Mouse (Mus musculus): Measurements from ENCODE around the gene Lbr. TPM values are rescaled to one million over a fixed set of nuclear protein-coding genes. Genes with fewer than 3 reads are reported as not detected.

Lbr gene
- polyA plus RNA-seq, 1 experiment from 2014 or later = 30.5 TPM

DNA sequence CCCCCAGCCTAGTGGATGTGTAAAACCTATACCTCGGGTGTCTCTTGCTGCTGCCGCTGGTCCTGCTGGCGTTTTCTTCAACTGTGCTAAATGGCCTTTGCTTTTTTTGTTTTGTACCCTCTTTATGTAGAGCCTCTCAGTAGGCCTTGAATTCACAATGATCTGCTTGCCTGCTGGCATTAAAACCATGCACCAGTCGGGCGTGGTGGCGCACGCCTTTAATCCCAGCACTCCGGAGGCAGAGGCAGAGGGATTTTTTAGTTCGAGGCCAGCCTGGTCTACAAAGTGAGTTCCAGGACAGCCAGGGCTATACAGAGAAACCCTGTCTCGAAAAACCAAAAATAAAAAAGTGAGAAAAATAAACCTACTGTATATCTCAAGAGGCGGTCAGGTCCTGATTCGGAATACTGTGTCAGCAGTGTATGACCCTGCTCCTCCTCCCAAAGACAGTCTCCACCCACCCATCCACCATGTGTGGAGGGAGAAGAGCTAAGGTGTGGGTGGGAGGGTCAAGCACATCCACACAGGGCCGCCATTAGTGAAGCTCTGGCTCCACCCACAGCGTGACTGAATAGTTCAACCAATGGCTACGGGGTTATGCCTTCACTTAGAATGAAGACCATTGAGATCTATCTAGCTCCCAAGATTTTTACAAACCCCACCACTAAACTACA lies 2.2 kb upstream of the Lbr start:
- Histone ChIP-seq H3K27me3 (ENCODE audit: control insufficient read depth, insufficient read depth, low read length) (no peaks in the 10 kb centered on the region), H3K9me3 (ENCODE audit: control insufficient read depth, low read length) (no peaks in the 10 kb centered on the region), H3K9ac (no peak overlapping the region), H3K27ac (no peak overlapping the region), H3K4me3 (replicated peaks; ENCODE audit: low read length) (no peak overlapping the region), H3K4me2 (replicated peaks) (no peak overlapping the region), H3K4me1 (replicated peaks; ENCODE audit: control insufficient read depth, insufficient read depth, low read length) (peaks cover 19% of the 10 kb centered on the region), H3K36me3 (replicated peaks; ENCODE audit: control insufficient read depth, insufficient read depth) (no peaks in the 10 kb centered on the region)
- 70% methylated on average over 15 of the region's 15 CpGs for WGBS
- no peak for ATAC-seq (ENCODE audit: low FRiP score)
- DNase-seq (ENCODE audit: low spot score) = no peak

DNA sequence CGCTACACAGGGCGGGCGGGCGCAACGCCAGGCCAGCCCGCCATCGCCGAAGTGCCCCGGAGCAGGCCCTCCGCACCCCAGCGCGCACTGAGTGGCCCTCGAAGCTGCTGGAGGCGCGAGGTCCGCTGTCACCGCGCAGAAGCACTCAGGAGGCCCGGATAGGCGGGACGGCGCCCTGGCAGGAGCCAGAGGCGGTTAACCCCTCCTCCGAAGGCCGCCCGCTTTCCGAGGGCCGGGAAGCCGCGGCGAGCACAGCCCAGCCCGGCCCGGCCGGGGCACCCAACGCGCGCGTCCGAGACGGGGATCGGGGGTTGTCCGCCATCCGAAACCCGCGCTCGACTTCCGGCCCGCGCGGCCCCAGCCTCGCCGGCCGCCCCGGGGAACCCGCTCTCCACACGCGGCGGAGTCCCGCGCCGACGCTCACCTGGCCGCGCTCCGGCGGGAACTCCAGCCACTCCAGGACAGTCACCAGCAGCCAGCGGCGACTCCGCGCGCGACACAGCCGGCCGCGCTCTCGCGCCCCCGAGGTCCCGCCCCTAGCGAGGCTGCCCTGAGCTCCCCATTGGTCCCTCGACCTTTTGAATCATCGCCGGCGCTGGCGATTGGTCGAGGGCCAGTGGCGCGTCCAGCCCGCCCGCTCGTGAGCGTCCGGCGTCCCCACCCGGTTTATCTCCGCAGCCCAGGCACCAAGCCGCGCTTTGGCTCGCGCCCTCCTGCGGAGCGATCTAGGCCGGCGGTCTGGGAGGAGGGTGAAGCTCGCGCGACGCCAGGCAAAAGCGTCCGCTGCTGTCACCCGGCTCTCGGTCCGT lies 778 bp downstream of the Lbr start:
- ATAC-seq (ENCODE audit: low FRiP score) (peak; percentile 99), DNase-seq (ENCODE audit: low spot score) (peak; percentile 92)
- under 1% methylated on average over 101 of the region's 113 CpGs for WGBS
- peak overlapping the region; percentile 92 for H3K27ac ChIP-seq
- H3K4me3 ChIP-seq (replicated peaks; ENCODE audit: low read length) = peak overlapping the region; percentile 87
- no peaks in the 10 kb centered on the region for H3K9me3 ChIP-seq (ENCODE audit: control insufficient read depth, low read length)
- peak overlapping the region; percentile 80 for H3K4me2 ChIP-seq (replicated peaks)
- H3K9ac ChIP-seq = peak overlapping the region; percentile 83
- H3K27me3 ChIP-seq (ENCODE audit: control insufficient read depth, insufficient read depth, low read length) = no peaks in the 10 kb centered on the region
- no peaks in the 10 kb centered on the region for H3K36me3 ChIP-seq (replicated peaks; ENCODE audit: control insufficient read depth, insufficient read depth)
- H3K4me1 ChIP-seq (replicated peaks; ENCODE audit: control insufficient read depth, insufficient read depth, low read length) = peaks cover 28% of the 10 kb centered on the region

DNA sequence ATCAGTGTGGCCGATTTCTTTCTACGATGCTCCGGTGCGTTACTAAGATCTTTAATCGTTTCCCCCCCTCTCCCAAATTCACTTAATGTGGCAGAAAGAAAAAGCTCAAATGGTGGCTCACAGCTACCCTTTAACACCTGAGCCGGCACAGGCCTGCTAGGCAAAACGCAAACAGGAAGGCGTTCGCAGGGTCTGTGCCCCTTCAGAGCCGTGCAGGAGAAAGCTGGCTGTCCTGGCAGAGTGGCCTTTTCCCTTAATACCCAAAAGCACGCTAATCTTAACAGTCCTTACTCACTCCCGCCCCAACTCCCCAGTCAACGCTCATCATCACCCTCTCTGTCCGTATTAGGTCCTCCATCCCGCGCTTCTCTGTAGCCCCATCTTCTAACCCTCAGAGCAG lies 1.4 kb downstream of the Lbr start:
- Histone ChIP-seq H3K27ac (peak overlapping the region; percentile 92), H3K36me3 (replicated peaks; ENCODE audit: control insufficient read depth, insufficient read depth) (peaks cover under 1% of the 10 kb centered on the region; the same call in 1 of the 2 replicates), H3K27me3 (ENCODE audit: control insufficient read depth, insufficient read depth, low read length) (no peaks in the 10 kb centered on the region), H3K4me2 (replicated peaks) (peak overlapping the region; percentile 80), H3K9me3 (ENCODE audit: control insufficient read depth, low read length) (no peaks in the 10 kb centered on the region), H3K4me1 (replicated peaks; ENCODE audit: control insufficient read depth, insufficient read depth, low read length) (peaks cover 28% of the 10 kb centered on the region), H3K4me3 (replicated peaks; ENCODE audit: low read length) (peak overlapping the region; percentile 87), H3K9ac (peak overlapping the region; percentile 83)
- DNase-seq (ENCODE audit: low spot score) (no peak), ATAC-seq (ENCODE audit: low FRiP score) (0 out of 2 replicates have a peak, but pooled peaks have one; percentile 1)
- WGBS = under 1% methylated on average over 16 of the region's 16 CpGs

DNA sequence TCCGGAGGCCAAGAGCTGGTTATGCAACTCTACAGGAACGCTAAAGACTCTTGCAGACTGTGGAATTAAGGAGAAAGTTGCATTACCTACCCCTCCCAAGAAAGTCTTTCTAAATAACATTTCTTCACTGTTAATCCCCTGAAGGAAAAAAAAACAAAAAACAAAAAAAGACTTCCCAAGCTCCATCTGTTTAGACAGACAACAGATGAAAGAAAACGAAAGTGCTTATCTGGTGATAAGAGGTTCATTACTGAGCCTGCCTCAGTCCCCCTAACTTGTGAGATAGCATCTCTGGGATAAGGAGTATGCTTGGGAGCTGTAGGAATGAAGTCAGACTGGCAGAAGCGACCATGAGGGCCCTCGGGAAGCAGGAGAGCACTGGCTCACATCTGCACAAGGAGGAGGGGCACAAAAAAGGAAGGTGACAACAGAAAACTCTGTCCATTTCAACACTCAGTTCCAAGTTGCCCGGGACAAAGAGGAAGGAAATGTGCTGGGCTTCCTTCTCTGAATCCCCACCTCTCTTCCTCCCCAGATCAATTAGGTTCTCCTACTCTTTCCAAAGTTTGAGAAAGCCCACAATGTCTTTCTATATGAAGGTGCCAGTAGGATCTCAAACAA lies 3.0 kb downstream of the Lbr start:
- H3K4me1 ChIP-seq (replicated peaks; ENCODE audit: control insufficient read depth, insufficient read depth, low read length) = peaks cover 28% of the 10 kb centered on the region
- ATAC-seq (ENCODE audit: low FRiP score) = no peak
- peak overlapping the region; percentile 4; the same call in 1 of the 2 replicates for H3K4me3 ChIP-seq (replicated peaks; ENCODE audit: low read length)
- peaks cover 16% of the 10 kb centered on the region for H3K36me3 ChIP-seq (replicated peaks; ENCODE audit: control insufficient read depth, insufficient read depth)
- 22% methylated on average over 6 of the region's 6 CpGs for WGBS
- no peak overlapping the region for H3K27ac ChIP-seq
- H3K4me2 ChIP-seq (replicated peaks) = peak overlapping the region; percentile 80
- no peak for DNase-seq (ENCODE audit: low spot score)
- no peaks in the 10 kb centered on the region for H3K27me3 ChIP-seq (ENCODE audit: control insufficient read depth, insufficient read depth, low read length)
- no peaks in the 10 kb centered on the region for H3K9me3 ChIP-seq (ENCODE audit: control insufficient read depth, low read length)
- H3K9ac ChIP-seq = peak overlapping the region; percentile 83

DNA sequence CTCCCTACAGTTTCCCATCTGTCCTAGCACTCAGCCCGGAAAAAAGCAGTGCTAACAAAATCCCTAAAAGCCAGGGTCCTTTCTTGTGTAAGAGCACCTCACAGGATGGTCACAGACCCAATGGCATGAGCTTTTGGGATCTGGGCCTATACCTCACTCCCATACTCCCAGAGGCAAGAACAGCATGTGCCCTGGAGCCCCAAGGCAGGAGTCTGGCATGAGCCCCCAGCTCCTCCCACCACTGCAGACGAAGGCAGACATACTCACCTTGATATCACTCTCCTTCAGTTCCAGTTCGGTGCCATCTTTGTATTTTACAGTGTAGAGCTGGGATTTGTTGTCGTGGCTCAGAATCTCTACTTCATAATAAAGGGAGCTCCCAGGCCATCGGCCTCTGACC lies 4.7 kb downstream of the Lbr start:
- Histone ChIP-seq H3K9me3 (ENCODE audit: control insufficient read depth, low read length) (no peaks in the 10 kb centered on the region), H3K9ac (no peak overlapping the region), H3K4me3 (replicated peaks; ENCODE audit: low read length) (no peak overlapping the region), H3K27ac (no peak overlapping the region), H3K4me2 (replicated peaks) (no peak overlapping the region), H3K4me1 (replicated peaks; ENCODE audit: control insufficient read depth, insufficient read depth, low read length) (peaks cover 26% of the 10 kb centered on the region), H3K36me3 (replicated peaks; ENCODE audit: control insufficient read depth, insufficient read depth) (peaks cover 31% of the 10 kb centered on the region), H3K27me3 (ENCODE audit: control insufficient read depth, insufficient read depth, low read length) (no peaks in the 10 kb centered on the region)
- ATAC-seq (ENCODE audit: low FRiP score) = no peak
- no peak for DNase-seq (ENCODE audit: low spot score)
- 89% methylated on average over 5 of the region's 5 CpGs for WGBS

DNA sequence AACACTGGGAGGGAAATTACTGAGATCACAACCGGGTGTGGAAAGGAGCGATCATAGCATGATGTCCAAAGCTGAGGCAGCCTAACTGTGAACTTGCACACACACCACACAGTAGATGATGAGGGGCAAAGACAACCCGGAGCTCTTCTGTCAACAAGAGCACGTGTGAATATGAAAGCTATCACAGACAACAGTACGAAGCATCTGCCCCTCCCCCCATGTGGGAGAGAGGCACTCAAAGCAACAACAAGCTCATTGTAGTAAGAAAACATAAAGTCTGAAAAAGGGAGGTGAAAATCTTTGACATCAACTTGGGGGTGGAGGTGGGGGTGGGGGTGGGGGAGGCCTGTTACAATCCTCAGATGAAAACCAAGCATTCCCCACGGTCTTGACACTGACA lies 9.7 kb downstream of the Lbr start:
- Histone ChIP-seq H3K4me2 (replicated peaks) (no peak overlapping the region), H3K9ac (no peak overlapping the region), H3K4me3 (replicated peaks; ENCODE audit: low read length) (no peak overlapping the region), H3K27me3 (ENCODE audit: control insufficient read depth, insufficient read depth, low read length) (no peaks in the 10 kb centered on the region), H3K36me3 (replicated peaks; ENCODE audit: control insufficient read depth, insufficient read depth) (peaks cover 78% of the 10 kb centered on the region), H3K9me3 (ENCODE audit: control insufficient read depth, low read length) (no peaks in the 10 kb centered on the region), H3K27ac (no peak overlapping the region), H3K4me1 (replicated peaks; ENCODE audit: control insufficient read depth, insufficient read depth, low read length) (no peaks in the 10 kb centered on the region)
- DNase-seq (ENCODE audit: low spot score) (no peak), ATAC-seq (ENCODE audit: low FRiP score) (no peak)
- 87% methylated on average over 6 of the region's 6 CpGs for WGBS

DNA sequence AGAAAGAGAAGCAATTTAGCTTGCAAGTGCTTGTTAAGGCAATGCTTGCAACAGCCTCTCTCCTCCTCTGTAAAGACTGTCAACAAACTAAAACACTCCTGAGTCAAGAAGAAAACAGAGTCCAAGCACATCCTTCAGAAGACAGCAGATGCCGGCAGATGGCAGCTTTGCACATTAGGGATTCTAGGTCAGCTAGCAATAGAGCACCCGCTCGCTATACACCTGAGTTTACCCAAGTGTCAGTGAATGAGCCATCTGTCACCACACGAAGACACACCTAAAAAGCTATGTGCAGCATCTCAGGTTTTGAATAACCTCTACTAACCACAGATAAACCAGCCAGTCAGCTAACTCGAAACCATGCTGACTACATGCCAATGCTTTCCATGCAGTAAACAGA lies 10.1 kb downstream of the Lbr start:
- H3K9me3 ChIP-seq (ENCODE audit: control insufficient read depth, low read length) = no peaks in the 10 kb centered on the region
- H3K27me3 ChIP-seq (ENCODE audit: control insufficient read depth, insufficient read depth, low read length) = no peaks in the 10 kb centered on the region
- H3K4me1 ChIP-seq (replicated peaks; ENCODE audit: control insufficient read depth, insufficient read depth, low read length) = no peaks in the 10 kb centered on the region
- DNase-seq (ENCODE audit: low spot score) (no peak), ATAC-seq (ENCODE audit: low FRiP score) (no peak)
- peaks cover 82% of the 10 kb centered on the region for H3K36me3 ChIP-seq (replicated peaks; ENCODE audit: control insufficient read depth, insufficient read depth)
- H3K27ac ChIP-seq = no peak overlapping the region
- 84% methylated on average over 5 of the region's 5 CpGs for WGBS
- H3K4me3 ChIP-seq (replicated peaks; ENCODE audit: low read length) = no peak overlapping the region
- no peak overlapping the region for H3K9ac ChIP-seq
- no peak overlapping the region for H3K4me2 ChIP-seq (replicated peaks)

DNA sequence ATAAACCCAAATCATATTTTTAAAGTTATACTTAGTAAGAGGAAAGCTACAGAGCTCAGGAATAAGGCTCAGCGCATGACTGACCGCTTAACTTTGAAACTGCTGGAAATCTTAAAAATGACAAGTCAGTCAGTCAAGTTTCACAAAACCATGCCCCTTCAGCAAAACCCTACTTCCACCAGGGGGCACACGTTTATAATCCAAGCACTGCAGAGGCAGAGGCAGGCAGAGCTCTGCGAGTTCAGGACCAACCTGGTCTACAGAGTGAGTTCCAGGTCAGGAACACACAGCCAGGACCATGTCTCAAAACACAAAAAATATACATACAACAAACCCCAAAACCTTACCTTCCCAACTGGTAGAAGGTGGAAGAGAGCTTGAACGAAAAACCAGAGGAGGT lies 14.5 kb downstream of the Lbr start:
- Histone ChIP-seq H3K9me3 (ENCODE audit: control insufficient read depth, low read length) (no peaks in the 10 kb centered on the region), H3K4me1 (replicated peaks; ENCODE audit: control insufficient read depth, insufficient read depth, low read length) (no peaks in the 10 kb centered on the region), H3K27me3 (ENCODE audit: control insufficient read depth, insufficient read depth, low read length) (no peaks in the 10 kb centered on the region), H3K36me3 (replicated peaks; ENCODE audit: control insufficient read depth, insufficient read depth) (peaks cover 92% of the 10 kb centered on the region), H3K9ac (no peak overlapping the region), H3K27ac (no peak overlapping the region), H3K4me3 (replicated peaks; ENCODE audit: low read length) (no peak overlapping the region), H3K4me2 (replicated peaks) (no peak overlapping the region)
- no peak for DNase-seq (ENCODE audit: low spot score)
- 93% methylated on average over 5 of the region's 5 CpGs for WGBS
- no peak for ATAC-seq (ENCODE audit: low FRiP score)

DNA sequence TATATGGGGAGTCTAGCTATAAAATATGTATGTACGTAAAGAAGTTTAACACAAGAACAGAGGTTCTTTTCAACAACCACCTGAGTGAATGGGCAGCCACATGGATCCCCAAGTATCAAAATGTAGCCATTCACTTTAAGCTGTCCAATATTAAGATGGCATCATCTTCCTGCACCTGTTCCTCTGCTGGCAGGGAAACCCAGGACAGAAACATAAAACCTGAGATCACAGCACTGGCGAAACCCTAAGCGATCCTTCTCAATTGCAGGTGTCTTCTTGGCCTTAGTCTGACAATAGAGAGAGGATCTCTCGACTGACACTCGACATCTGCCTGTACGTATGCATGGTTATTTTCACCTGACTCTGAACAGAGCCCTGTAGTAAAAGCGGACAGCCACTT lies 16.1 kb downstream of the Lbr start:
- Histone ChIP-seq H3K4me2 (replicated peaks) (no peak overlapping the region), H3K27me3 (ENCODE audit: control insufficient read depth, insufficient read depth, low read length) (no peaks in the 10 kb centered on the region), H3K9me3 (ENCODE audit: control insufficient read depth, low read length) (no peaks in the 10 kb centered on the region), H3K36me3 (replicated peaks; ENCODE audit: control insufficient read depth, insufficient read depth) (peaks cover 92% of the 10 kb centered on the region), H3K27ac (no peak overlapping the region), H3K4me1 (replicated peaks; ENCODE audit: control insufficient read depth, insufficient read depth, low read length) (no peaks in the 10 kb centered on the region), H3K4me3 (replicated peaks; ENCODE audit: low read length) (no peak overlapping the region), H3K9ac (no peak overlapping the region)
- WGBS = 96% methylated on average over 7 of the region's 7 CpGs
- DNase-seq (ENCODE audit: low spot score) = no peak
- ATAC-seq (ENCODE audit: low FRiP score) = no peak
